Mouse (Mus musculus): ENCODE measurements around the gene Prl7b1. TPM values are rescaled to one million over a fixed set of nuclear protein-coding genes. Genes with fewer than 3 reads are reported as not detected.

The Prl7b1 gene
- not detected for total RNA-seq (2022)

- DNase-seq (ENCODE audit: low spot score) = no peak
These were observed at the start of gene Prl7b1 for GRCm38 (mm10) chr13:27610482-27610881. Gene Prl7b1, minus strand, starts transcription at chr13:27610582.

DNA sequence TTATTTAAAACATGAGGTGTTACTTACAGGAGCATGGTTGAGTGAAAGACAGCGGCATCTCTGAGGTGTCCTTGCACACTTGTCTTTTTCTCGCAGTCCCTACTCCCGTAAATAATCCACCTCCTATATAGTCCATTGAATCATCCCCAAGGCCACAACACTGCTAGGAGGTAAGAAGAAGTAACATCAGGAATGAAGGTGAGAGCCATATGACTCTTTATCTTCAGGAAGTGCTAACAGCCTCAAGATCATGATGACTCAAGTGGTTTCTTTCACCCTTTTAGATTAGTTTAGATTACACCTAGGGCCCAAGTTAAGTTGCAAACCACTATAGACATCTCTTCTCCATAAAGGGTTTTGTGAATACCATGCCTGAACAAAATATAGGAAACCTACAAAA, 32.0 kb upstream of the Prl7b1 start, which contains the start of gene Prl7a1:
Gene Prl7a1, minus strand, starts transcription at position 101 of the 400 bp plus-strand sequence.
- DNase-seq (ENCODE audit: low spot score) = no peak

- no peak for DNase-seq (ENCODE audit: low spot score)
These were observed 28.3 kb downstream of the Prl7b1 start, which contains the start of gene Prl8a1 for GRCm38 (mm10) chr13:27582071-27582470. Gene Prl8a1, minus strand, starts transcription at chr13:27582171.

GRCm38 (mm10) chr13:27564506-27564905, 45.9 kb downstream of the Prl7b1 start, which contains the start of gene Prl8a9:
Gene Prl8a9, minus strand, starts transcription at chr13:27564606.
- DNase-seq (ENCODE audit: low spot score) = no peak

DNA sequence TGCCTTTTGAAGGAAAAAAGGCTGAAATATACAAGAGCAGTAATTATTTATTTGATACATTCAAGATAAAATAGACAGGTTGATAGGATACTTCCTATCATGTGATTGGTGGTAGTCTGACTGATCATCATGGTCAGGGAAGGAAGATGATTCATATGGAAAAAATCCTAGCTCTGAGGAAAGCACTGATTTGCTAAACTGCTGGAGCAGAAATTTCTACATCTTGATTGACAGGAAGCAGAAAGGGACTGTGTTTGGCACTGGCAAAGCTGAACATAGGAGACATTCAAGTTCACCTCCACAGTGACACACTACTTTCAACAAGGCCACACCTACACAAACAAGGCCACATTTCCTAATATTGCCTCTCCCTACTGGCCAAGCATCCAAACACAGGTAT, 57.0 kb downstream of the Prl7b1 start:
- no peak for DNase-seq (ENCODE audit: low spot score)

Other genes starting within 250 kb of the Prl7b1 start
- not detected for gene Prl2b1, start 219.7 kb downstream of the Prl7b1 start, total RNA-seq (2022)
- not detected for gene Prl8a6, start 171.9 kb downstream of the Prl7b1 start, total RNA-seq (2022)
- not detected for gene Prl8a8, start 97.4 kb downstream of the Prl7b1 start, total RNA-seq (2022)
- not detected for gene Prl8a9, start 46.0 kb downstream of the Prl7b1 start, total RNA-seq (2022)
- not detected for gene Prl8a1, start 28.4 kb downstream of the Prl7b1 start, total RNA-seq (2022)
- gene Prl7a1, start 31.9 kb upstream of the Prl7b1 start, total RNA-seq (2022) = not detected
- gene Prl7a2, start 57.5 kb upstream of the Prl7b1 start, total RNA-seq (2022) = not detected
- not detected for gene Prl7d1, start 106.2 kb upstream of the Prl7b1 start, total RNA-seq (2022)
- gene Prl7c1, start 170.2 kb upstream of the Prl7b1 start, total RNA-seq (2022) = not detected
- not detected for gene Prl2a1, start 191.1 kb upstream of the Prl7b1 start, total RNA-seq (2022)
- gene Prl2c1, start 238.8 kb upstream of the Prl7b1 start, total RNA-seq (2022) = not detected

Data from heart, adult 8-10 months (tissue).